Mouse (Mus musculus): ENCODE data around the gene Taar1. TPM values are rescaled to one million over a fixed set of nuclear protein-coding genes. Genes with fewer than 3 reads are reported as not detected.

Taar1 gene
- total RNA-seq, 2 experiments from 2014 or later = not detected

- DNase-seq (ENCODE audit: low spot score in 2 of 2) = no peak
These were observed 50.6 kb downstream of the Taar1 start, which contains the start of gene Taar5 for GRCm38 (mm10) chr10:23970656-23971165. TSS of gene Taar5 (plus strand) at chr10:23970706.

Other genes starting within 250 kb of the Taar1 start
- 100 to 1,000 TPM; 214 to 218 TPM for gene Rps12, start 133.1 kb upstream of the Taar1 start, total RNA-seq (2021)
- 10 to 100 TPM; 24.7 to 30.8 TPM for gene Slc18b1, start 123.4 kb upstream of the Taar1 start, total RNA-seq (2021)
- under 1 TPM in 1 of 2 experiments, not detected in 1; 0.21 TPM for gene Vnn3, start 68.9 kb upstream of the Taar1 start, total RNA-seq (2021)
- under 1 TPM; 0.14 to 0.25 TPM for gene Vnn1, start 25.7 kb upstream of the Taar1 start, total RNA-seq (2021)
- gene Taar2, start 18.2 kb downstream of the Taar1 start, total RNA-seq (2021) = not detected
- gene Taar3, start 29.2 kb downstream of the Taar1 start, total RNA-seq (2021) = not detected
- not detected for gene Taar4, start 40.1 kb downstream of the Taar1 start, total RNA-seq (2021)
- gene Taar5, start 50.4 kb downstream of the Taar1 start, total RNA-seq (2021) = not detected
- gene Taar6, start 65.3 kb downstream of the Taar1 start, total RNA-seq (2021) = not detected
- not detected for gene Taar7a, start 73.1 kb downstream of the Taar1 start, total RNA-seq (2021)
- gene Taar7b, start 79.6 kb downstream of the Taar1 start, total RNA-seq (2021) = not detected
- gene Taar7d, start 106.9 kb downstream of the Taar1 start, total RNA-seq (2021) = not detected
- gene Taar7e, start 117.3 kb downstream of the Taar1 start, total RNA-seq (2021) = not detected
- gene Taar7f, start 129.2 kb downstream of the Taar1 start, total RNA-seq (2021) = not detected
- not detected for gene Taar8a, start 156.1 kb downstream of the Taar1 start, total RNA-seq (2021)
- gene Taar8b, start 171.9 kb downstream of the Taar1 start, total RNA-seq (2021) = not detected
- gene Taar8c, start 181.6 kb downstream of the Taar1 start, total RNA-seq (2021) = not detected
- not detected for gene Taar9, start 189.2 kb downstream of the Taar1 start, total RNA-seq (2021)
- gene Stx7, start 228.9 kb downstream of the Taar1 start, total RNA-seq (2021) = 100 to 1,000 TPM; 122 to 129 TPM